Mouse (Mus musculus) bone marrow, adult 2 months (tissue): ENCODE data around the gene Zhx3. TPM values are rescaled to one million over a fixed set of nuclear protein-coding genes. Genes with fewer than 3 reads are reported as not detected.

Experiments used
- H3K27ac ChIP-seq: fragments of 200-500 bp; 2 replicates; pipeline ENCODE4 v1.5.1; 2012; ENCODE audit warnings: low read depth, mild to moderate bottlenecking, control low read depth, inconsistent platforms, low read length; ENCODE audit not compliant: control insufficient read depth, poor library complexity, insufficient read depth
- H3K4me1 ChIP-seq: fragments of 200-500 bp; 2 replicates; pipeline ENCODE4 v1.6.1; 2011; ENCODE audit warnings: low read length; ENCODE audit not compliant: control insufficient read depth, insufficient read depth
- H3K4me3 ChIP-seq: fragments of 200-500 bp; replicated peaks from 2 replicates; pipeline ENCODE3; 2011; ENCODE audit warnings: mild to moderate bottlenecking, low read depth, low read length, control low read depth; ENCODE audit not compliant: control insufficient read depth
- CTCF ChIP-seq: fragments of 200-500 bp; IDR thresholded peaks from 2 replicates; pipeline ENCODE4 v1.5.1; 2011; ENCODE audit warnings: low read length, control low read depth; ENCODE audit not compliant: control insufficient read depth, insufficient read depth
- POLR2A ChIP-seq: fragments of 200-500 bp; IDR thresholded peaks from 2 replicates; pipeline ENCODE4 v1.6.1; 2011; ENCODE audit warnings: low read depth, mild to moderate bottlenecking, control low read depth, low read length, borderline replicate concordance; ENCODE audit not compliant: control insufficient read depth
- WGBS: fragments of 180-500 bp; shearing (Covaris S2); methylation state at CpG from one replicate; pipeline ENCODE4 v1.1.7; 2018; 5-methylcytosine and 5-hydroxymethylcytosine counted together
- polyA plus RNA-seq: library from polyadenylated mRNA; stranded (reverse); fragments of >200 nt; gene quantifications from 2 replicates; pipeline ENCODE4 v1.2.4, GENCODE M21; 2011; ENCODE audit warnings: low replicate concordance; ENCODE audit not compliant: missing spikeins, insufficient read depth, insufficient read length

Gene Zhx3
- 2.9 and 3.5 TPM in 2 replicates for polyA plus RNA-seq

- Histone ChIP-seq H3K4me1 (no peaks in the 10 kb centered on the region; the same call in 1 of the 2 replicates), H3K4me3 (peak within 1 kb of the TSS; percentile 80), H3K27ac (peak within 1 kb of the TSS; percentile 86)
- TF ChIP-seq CTCF (no peak), POLR2A (peak; percentile 38; the same call in 1 of the 2 replicates)
- WGBS = under 1% methylated on average over 48 of the region's 48 CpGs
These were observed at the start of gene Zhx3 for GRCm38 (mm10) chr2:160872890-160873382. Gene Zhx3 (minus strand): TSS chr2:160872998.

DNA sequence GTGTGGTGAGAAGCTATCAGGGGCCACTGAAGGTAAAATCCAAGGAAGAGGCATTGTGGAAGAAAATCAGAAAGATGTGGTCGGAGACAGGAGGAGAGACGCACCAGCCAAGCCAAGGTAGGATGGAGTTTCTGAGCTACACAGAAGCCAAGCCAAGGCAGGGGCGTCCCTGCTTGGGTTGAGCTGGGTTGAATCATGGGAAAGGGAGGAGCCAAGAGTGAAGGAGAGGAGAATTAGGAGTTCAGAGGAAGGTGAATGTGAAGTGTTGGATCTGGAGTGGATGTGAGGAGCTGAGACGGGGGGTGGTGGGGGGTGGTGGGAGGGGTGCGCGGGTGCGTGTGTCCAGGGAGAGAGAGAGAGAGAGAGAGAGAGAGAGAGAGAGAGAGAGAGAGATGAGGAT lies 48.5 kb upstream of the Zhx3 start:
- WGBS = 70% methylated on average over 7 of the region's 7 CpGs
- H3K4me3 ChIP-seq = no peak overlapping the region
- no peaks in the 10 kb centered on the region for H3K4me1 ChIP-seq
- H3K27ac ChIP-seq = no peak overlapping the region
- no peak for TF ChIP-seq CTCF
- no peak for TF ChIP-seq POLR2A

DNA sequence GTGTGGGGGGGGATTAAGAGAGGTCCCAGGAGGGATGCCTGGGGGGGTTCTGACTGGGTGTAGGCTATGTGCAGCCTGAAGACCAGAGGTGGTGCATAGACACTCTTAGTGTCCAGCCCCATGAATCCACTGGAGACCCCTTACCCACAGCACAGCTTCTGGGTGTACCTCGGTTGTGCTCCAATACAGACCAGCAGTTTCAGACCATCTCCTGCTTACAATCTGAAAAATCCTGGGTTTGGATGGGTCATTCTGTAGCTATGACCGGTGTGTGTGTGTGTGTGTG lies 46.1 kb upstream of the Zhx3 start:
- H3K4me1 ChIP-seq = no peaks in the 10 kb centered on the region
- no peak overlapping the region for H3K27ac ChIP-seq
- TF ChIP-seq POLR2A (no peak), CTCF (no peak)
- WGBS = 74% methylated on average over 2 of the region's 2 CpGs
- no peak overlapping the region for H3K4me3 ChIP-seq

DNA sequence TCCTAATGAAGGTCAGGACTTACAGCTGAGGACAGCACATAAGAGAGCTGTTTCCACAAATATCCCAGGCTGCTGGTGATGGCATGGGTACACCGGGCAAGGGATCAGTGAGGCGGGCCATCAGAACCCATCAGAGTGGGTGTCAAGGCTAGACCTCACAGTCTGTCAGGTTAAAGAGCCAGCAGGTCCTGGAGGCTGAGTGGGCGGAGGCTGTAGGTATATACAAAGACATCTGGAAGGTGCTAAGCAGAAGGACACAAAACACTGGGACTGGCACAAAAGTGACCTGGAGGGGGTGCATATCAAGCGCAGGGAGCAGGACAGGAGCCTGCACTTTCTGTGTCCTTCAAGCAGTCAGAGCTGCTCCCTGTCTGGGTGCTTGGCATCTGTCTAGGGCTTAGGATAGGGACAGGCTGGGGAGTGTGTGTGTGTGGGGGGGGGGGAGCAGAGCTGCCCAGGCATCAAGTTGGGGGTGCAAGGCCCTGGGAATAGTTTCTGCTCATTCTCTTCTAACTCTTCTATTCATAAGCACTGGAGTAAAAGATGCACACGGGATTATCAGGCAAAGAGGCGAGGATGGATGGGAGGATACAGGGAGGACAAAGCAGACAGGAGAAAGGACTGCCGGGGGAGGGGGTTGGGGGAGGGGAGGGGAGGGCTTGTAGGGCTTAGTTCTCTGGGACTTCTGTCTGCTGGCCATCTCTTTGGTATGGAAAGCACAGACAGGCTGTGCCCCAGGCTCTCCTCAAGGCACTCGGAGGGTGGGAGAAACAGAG lies 45.5 kb upstream of the Zhx3 start:
- Histone ChIP-seq H3K27ac (no peak overlapping the region), H3K4me3 (no peak overlapping the region), H3K4me1 (no peaks in the 10 kb centered on the region)
- TF ChIP-seq POLR2A (no peak), CTCF (no peak)
- 70% methylated on average over 8 of the region's 8 CpGs for WGBS

DNA sequence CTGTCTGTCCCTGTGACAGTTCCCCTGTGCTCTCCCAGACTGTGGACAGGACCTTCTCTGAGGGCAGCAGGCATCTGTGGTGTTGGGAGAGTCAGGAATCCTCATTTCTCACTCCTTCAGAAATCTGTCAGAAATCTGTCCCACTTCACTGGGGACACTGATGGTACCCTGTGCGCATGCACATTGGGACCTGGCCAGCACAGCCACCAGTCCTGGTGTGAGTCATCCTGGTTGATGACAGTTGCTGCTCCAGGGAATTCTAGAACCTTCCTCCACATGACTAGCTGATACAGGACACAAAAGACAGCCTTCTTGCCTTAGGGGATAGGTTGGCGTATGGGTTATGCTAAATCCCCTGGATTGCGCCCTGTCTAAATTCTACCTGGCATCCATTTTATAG lies 44.5 kb upstream of the Zhx3 start:
- no peak overlapping the region for H3K4me3 ChIP-seq
- H3K27ac ChIP-seq = no peak overlapping the region
- no peaks in the 10 kb centered on the region for H3K4me1 ChIP-seq
- TF ChIP-seq POLR2A (no peak), CTCF (no peak)
- 90% methylated on average over 3 of the region's 3 CpGs for WGBS

DNA sequence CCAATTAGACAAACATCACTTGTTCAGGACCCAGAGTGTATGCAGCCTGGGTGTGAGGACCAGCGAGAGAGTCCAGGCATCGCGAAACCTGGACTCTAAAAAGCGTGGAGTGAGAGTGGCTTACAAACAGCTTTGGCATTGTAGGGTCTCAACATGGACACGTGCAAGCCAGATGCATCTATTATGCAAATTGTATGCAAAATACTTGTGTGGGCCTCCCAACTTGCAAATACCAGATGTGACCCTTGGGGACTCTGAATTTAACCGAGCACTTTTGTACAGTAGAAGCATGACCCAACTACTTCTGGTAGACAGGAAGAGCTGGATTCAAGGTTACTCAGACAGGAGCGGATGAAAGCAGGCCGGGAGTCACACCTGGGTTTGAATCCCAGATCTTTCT lies 43.9 kb upstream of the Zhx3 start:
- 75% methylated on average over 8 of the region's 8 CpGs for WGBS
- Histone ChIP-seq H3K27ac (no peak overlapping the region), H3K4me1 (no peaks in the 10 kb centered on the region), H3K4me3 (no peak overlapping the region)
- no peak for TF ChIP-seq POLR2A
- TF ChIP-seq CTCF = no peak

DNA sequence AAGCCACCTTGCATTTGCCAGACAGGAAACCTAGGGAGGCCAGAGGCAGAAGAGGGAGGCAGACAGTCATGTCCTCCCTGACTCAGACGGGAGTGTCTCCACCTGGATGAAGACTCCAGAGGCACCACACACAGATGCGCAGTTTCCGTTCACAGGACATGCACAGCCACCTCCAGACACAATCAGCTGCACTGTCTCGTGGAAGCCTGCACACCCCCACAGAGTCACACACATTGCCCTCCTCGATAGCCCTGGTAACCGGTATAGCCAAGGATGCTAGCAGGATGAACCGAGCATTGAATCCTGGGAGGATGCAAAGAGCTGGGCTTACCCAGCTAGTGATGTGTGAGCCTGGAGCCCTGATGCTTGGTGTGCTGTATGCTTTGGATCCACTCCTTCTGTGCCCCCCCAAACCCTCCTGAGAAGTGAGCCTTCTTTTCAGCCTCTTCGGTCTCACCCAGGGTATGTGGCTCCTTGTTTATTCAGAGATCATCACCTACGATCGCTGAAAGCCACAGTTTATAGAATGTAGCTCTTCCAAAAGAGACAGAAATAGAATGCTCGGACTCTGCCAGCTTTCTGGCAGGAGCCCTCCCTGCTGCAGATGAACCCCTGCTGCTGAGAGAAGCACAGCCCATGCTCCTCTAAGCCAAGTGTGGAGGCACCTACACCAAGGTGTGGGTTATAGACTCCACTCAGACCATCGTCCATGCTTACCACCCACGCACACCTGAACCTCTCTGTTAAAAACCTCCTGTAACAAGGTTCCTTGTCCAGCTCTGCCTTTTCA lies 43.2 kb upstream of the Zhx3 start:
- Histone ChIP-seq H3K4me3 (no peak overlapping the region), H3K27ac (no peak overlapping the region), H3K4me1 (no peaks in the 10 kb centered on the region)
- TF ChIP-seq CTCF (no peak), POLR2A (no peak)
- 75% methylated on average over 13 of the region's 13 CpGs for WGBS

GRCm38 (mm10) chr2:160914656-160915055 lies 41.9 kb upstream of the Zhx3 start:
- no peak for TF ChIP-seq CTCF
- TF ChIP-seq POLR2A = no peak
- Histone ChIP-seq H3K27ac (no peak overlapping the region), H3K4me3 (no peak overlapping the region), H3K4me1 (no peaks in the 10 kb centered on the region)
- WGBS = 72% methylated on average over 9 of the region's 9 CpGs

DNA sequence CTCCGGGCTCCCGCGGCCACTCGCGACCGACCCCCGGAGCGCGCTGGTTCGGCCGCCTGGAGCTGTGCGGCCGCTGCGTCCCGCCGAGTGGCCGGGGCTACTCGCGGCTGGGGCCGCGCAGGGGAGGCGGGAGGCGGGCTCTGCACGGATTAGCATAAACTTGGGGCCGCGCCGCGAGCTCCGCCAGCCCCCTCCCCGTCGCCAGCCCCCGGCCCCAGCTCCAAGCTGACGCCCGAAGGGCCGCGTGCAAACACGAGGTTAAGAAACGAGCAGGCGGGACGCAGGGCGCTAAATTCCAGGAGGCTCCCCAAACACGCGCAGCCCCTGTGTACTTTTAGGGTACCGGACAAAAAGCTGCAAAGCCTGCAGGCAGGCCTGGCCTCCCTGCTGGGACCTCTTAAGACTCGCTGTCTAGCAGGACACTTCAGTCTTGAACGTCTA lies 39.5 kb upstream of the Zhx3 start, which contains the start of gene Emilin3:
Emilin3 (minus strand) TSS at position 98 of the 441 bp plus-strand sequence.
- H3K27ac ChIP-seq = no peak within 1 kb of the TSS; the same call in 1 of the 2 replicates
- no peak for TF ChIP-seq CTCF
- TF ChIP-seq POLR2A = no peak
- 4% methylated on average over 45 of the region's 46 CpGs for WGBS
- no peak within 1 kb of the TSS for H3K4me3 ChIP-seq
- no peaks in the 10 kb centered on the region for H3K4me1 ChIP-seq
